Comparison of ENCODE assay signal across 20 mouse cellular contexts in the genomic region with DNA sequence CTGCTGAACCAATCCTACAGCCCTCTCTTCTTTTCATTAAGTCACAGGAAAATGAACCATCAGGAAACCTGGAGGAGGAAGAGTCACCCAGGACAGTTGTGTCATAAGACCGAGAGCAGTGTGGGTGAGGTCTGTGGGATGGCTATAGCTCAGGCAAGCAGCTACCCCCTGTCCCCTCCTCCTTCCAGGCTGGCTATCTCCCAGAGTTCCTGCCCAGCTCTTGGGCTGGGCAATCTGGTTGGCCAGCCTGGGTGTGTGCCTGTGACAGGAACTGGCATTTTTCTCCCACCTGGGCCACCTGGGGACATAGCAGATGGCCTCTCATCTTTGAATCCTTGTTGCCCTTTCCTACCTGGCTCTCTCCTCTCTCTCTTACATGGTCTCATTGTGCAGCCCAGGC. TPM values are rescaled to one million over a fixed set of nuclear protein-coding genes. Genes with fewer than 3 reads are reported as not detected.
A peak's percentile ranks its signal among the peaks of the same experiment; 100 is the strongest.
DNase-seq lines count a peak whose midpoint lies in the region; ATAC-seq lines count a peak whose summit lies in the region.
"Had no signal": no experiment of that assay in that cellular context is flagged by ENCODE, and none has a peak within 500 bp of the region (broad histone marks: within the 10 kb centered on the region; RNA-seq: fewer than 3 reads in every experiment).

No protein-coding gene starts in this region.

- H3K4me3 ChIP-seq in liver, embryonic 15.5 days (replicated peaks), result no peak overlapping the region
- H3K4me3 ChIP-seq in heart, embryonic 11.5 days (ENCODE audit: low read depth, low read length), result no peak overlapping the region
- H3K4me3 ChIP-seq: embryonic facial prominence, embryonic 13.5 days; forebrain, embryonic 10.5 days; myocyte had no signal

- H3K9me3 ChIP-seq in liver, embryonic 15.5 days (replicated peaks), result no peaks in the 10 kb centered on the region
- no peaks in the 10 kb centered on the region for H3K9me3 ChIP-seq in heart, embryonic 11.5 days (replicated peaks; ENCODE audit: control insufficient read depth, low read length)
- H3K9me3 ChIP-seq: embryonic facial prominence, embryonic 13.5 days; forebrain, embryonic 10.5 days had no signal

- peak; percentile 92 for ATAC-seq in cerebellum, adult (ENCODE audit: insufficient number of reproducible peaks, low FRiP score, low TSS enrichment)
- ATAC-seq in liver, embryonic 15.5 days (ENCODE audit: insufficient read depth), result peak; percentile 30; the same call in 1 of the 2 replicates
- no peak for ATAC-seq in heart, embryonic 11.5 days (replicated peaks; ENCODE audit: insufficient number of reproducible peaks, low FRiP score, low TSS enrichment)
- ATAC-seq: forebrain, postnatal 0 days; hindbrain, embryonic 16.5 days; lung, postnatal 0 days had no signal

- H3K36me3 ChIP-seq in liver, embryonic 15.5 days (replicated peaks), result no peaks in the 10 kb centered on the region
- H3K36me3 ChIP-seq in heart, embryonic 11.5 days (ENCODE audit: control insufficient read depth, insufficient read depth, low read length), result no peaks in the 10 kb centered on the region
- H3K36me3 ChIP-seq: embryonic facial prominence, embryonic 13.5 days; forebrain, embryonic 10.5 days had no signal

- peaks cover 67% of the 10 kb centered on the region for H3K4me1 ChIP-seq in liver, embryonic 15.5 days (replicated peaks)
- peaks cover 7% of the 10 kb centered on the region for H3K4me1 ChIP-seq in heart, embryonic 11.5 days (ENCODE audit: control insufficient read depth, insufficient read depth, low read length)
- H3K4me1 ChIP-seq: embryonic facial prominence, embryonic 13.5 days; forebrain, embryonic 10.5 days had no signal

- H3K27ac ChIP-seq in liver, embryonic 15.5 days (replicated peaks), result 0 out of 2 replicates have a peak overlapping the region, but pooled peaks have one; percentile 9
- no peak overlapping the region for H3K27ac ChIP-seq in heart, embryonic 11.5 days (ENCODE audit: low read depth, low read length)
- H3K27ac ChIP-seq: embryonic facial prominence, embryonic 13.5 days; forebrain, embryonic 10.5 days; kidney, postnatal 0 days had no signal

- no peak for DNase-seq in cerebellum, postnatal 4 days (ENCODE audit: low spot score in 2 of 2)
- peak; percentile 97 for DNase-seq in cerebellum, adult 11-12 months
- DNase-seq in cerebellum, postnatal 14 days, result peak; percentile 93 to 94
- no peak for DNase-seq in thymus, postnatal 14 days
- DNase-seq in heart, adult 9 months (ENCODE audit: low spot score in 2 of 2), result no peak
- DNase-seq: adrenal gland, postnatal 14 days; forebrain, postnatal 0 days; heart, postnatal 4 days; kidney, adult 18-20 months; midbrain, embryonic 14.5 days had no signal

- WGBS in liver, embryonic 15.5 days (ENCODE audit: insufficient replicate concordance), result 30% methylated on average over 1 of the region's 1 CpGs
- 68% methylated on average over 1 of the region's 1 CpGs for WGBS in heart, embryonic 11.5 days (ENCODE audit: insufficient replicate concordance)

- peak overlapping the region; percentile 4; the same call in 1 of the 2 replicates for H3K9ac ChIP-seq in liver, embryonic 15.5 days
- no peak overlapping the region for H3K9ac ChIP-seq in heart, embryonic 11.5 days (ENCODE audit: low read depth, low read length)
- H3K9ac ChIP-seq: embryonic facial prominence, embryonic 13.5 days; forebrain, postnatal 0 days had no signal

- no peak overlapping the region for H3K4me2 ChIP-seq in liver, embryonic 15.5 days
- no peak overlapping the region for H3K4me2 ChIP-seq in heart, embryonic 11.5 days
- H3K4me2 ChIP-seq: embryonic facial prominence, embryonic 13.5 days had no signal

- no peaks in the 10 kb centered on the region for H3K27me3 ChIP-seq in liver, embryonic 15.5 days
- H3K27me3 ChIP-seq in heart, embryonic 11.5 days (ENCODE audit: control insufficient read depth, insufficient read depth, low read length), result no peaks in the 10 kb centered on the region
- H3K27me3 ChIP-seq: embryonic facial prominence, embryonic 13.5 days had no signal

RNA-seq across cellular contexts. Expression of a gene that starts 6.4 kb away (rescaled TPM):
- polyA plus RNA-seq in liver, embryonic 15.5 days (2015; fragmentation: Nextera tagmentation; extraction: Ambion mirVana), result 13.7 and 15.8 TPM in 2 replicates
- polyA plus RNA-seq in heart, embryonic 11.5 days (2014; fragmentation: Nextera tagmentation; extraction: Ambion mirVana), result 17.7 and 20.4 TPM in 2 replicates

RNA-seq across cellular contexts. Expression of a gene that starts 23.4 kb away (rescaled TPM):
- not detected in 2 replicates for polyA plus RNA-seq in liver, embryonic 15.5 days (2015; fragmentation: Nextera tagmentation; extraction: Ambion mirVana)
- 0.04 TPM in 1 of 2 replicates, not detected in the other for polyA plus RNA-seq in heart, embryonic 11.5 days (2014; fragmentation: Nextera tagmentation; extraction: Ambion mirVana)
- polyA plus RNA-seq: heart, embryonic 14.5 days; myocyte had no signal

Comparison
In these comparisons a context has a peak if more than half of its experiments do, and no peak if none do; other contexts are left out.
1. DNase-seq: peak in cerebellum, adult 11-12 months (single experiment) and cerebellum, postnatal 14 days (2 of 2); none in cerebellum, postnatal 4 days (0 of 2), thymus, postnatal 14 days (single experiment) and heart, adult 9 months (0 of 2).